Mouse (Mus musculus): ENCODE data around the gene Gm10135. TPM values are rescaled to one million over a fixed set of nuclear protein-coding genes. Genes with fewer than 3 reads are reported as not detected.
"Not testable (repeated sequence)": the region's sequence is repeated elsewhere in the genome, so short reads cannot be mapped to it uniquely, and the experiment has no call there.

The Gm10135 gene
- polyA plus RNA-seq, 1 experiment from 2014 or later = not detected

DNA sequence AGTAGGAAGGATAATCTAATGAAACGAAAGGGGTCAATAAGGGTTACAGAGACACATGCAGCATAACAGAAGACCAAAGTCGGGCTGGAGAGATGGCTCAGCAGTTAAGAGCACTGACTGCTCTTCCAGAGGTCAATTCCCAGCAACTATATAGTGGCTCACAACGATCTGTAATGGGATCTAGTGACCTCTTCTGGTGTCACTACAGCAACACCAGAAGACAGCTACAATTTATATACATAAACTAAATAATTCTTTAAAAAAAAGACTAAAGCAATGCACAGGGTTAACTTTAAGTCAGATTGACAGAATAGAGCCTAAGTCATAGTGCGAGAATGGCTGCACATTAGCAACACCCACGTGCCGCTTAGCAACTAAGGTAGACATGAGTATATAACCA, 14.4 kb downstream of the Gm10135 start:
- no peak overlapping the region for H3K27ac ChIP-seq
- WGBS = 84% methylated on average over 6 of the region's 6 CpGs

DNA sequence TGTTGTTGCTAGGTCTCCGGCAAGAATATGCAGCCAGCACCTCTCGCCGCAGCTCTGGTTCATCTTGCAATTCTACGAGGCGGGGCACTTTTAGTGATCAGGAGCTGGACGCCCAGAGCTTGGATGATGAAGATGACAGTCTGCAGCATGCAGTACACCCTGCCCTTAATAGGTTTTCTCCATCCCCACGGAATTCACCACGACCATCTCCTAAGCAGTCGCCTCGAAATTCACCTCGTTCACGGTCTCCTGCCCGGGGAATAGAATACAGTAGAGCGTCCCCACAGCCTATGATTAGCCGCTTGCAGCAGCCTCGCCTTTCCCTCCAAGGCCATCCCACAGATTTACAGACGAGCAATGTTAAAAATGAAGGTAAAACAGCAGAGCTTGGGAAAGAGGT, 17.2 kb downstream of the Gm10135 start:
- peaks cover 26% of the 10 kb centered on the region for H3K36me3 ChIP-seq
- no peak overlapping the region for H3K9ac ChIP-seq (replicated peaks)
- no peak overlapping the region for H3K4me3 ChIP-seq (replicated peaks)
- no peak overlapping the region for H3K4me2 ChIP-seq
- peaks cover 5% of the 10 kb centered on the region; the same call in 1 of the 2 replicates for H3K4me1 ChIP-seq (replicated peaks)
- H3K9me3 ChIP-seq = no peaks in the 10 kb centered on the region
- 90% methylated on average over 17 of the region's 17 CpGs for WGBS
- no peak overlapping the region for H3K27ac ChIP-seq
- H3K27me3 ChIP-seq = no peaks in the 10 kb centered on the region
- no peak for ATAC-seq (ENCODE audit: insufficient number of reproducible peaks, insufficient read depth, low FRiP score, low TSS enrichment, low read depth)

More for the DNA sequence above, 14.4 kb downstream of the Gm10135 start:
- Histone ChIP-seq H3K9me3 (no peaks in the 10 kb centered on the region), H3K27me3 (no peaks in the 10 kb centered on the region), H3K4me3 (replicated peaks) (no peak overlapping the region), H3K4me1 (replicated peaks) (no peaks in the 10 kb centered on the region), H3K36me3 (peaks cover 37% of the 10 kb centered on the region), H3K4me2 (no peak overlapping the region), H3K9ac (replicated peaks) (no peak overlapping the region)
- ATAC-seq (ENCODE audit: insufficient number of reproducible peaks, insufficient read depth, low FRiP score, low TSS enrichment, low read depth) = no peak

DNA sequence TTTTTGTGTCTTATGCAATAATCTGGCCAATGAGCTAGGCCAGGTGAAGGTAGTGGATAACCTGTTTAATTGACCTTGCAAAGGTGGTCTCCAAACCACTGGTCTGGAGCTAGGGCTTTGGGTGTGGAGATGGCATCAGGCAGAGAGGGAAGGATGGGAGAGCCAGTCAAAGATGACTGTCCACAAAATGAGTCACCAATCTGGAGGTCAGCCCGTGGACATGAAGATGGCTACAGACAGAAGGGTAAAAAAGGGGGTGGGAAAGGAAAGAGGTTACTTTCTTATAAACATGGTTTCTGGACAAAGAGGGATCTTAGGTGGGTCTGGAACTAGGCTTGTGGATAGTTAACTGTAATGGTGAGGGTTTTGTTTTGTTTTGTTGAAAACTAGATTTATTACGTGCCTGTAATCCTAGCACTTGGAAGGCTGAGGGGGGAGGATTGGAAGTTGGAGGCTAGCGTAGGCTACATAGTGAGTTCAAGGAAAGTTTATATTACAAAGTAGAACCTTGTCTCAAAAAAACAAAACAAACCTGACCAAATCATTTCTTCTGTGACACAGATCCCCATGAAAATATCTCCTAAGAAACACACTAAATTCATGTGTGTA, 20.4 kb downstream of the Gm10135 start:
- Histone ChIP-seq H3K27me3 (no peaks in the 10 kb centered on the region), H3K4me2 (no peak overlapping the region), H3K4me1 (replicated peaks) (peaks cover 5% of the 10 kb centered on the region; the same call in 1 of the 2 replicates), H3K9ac (replicated peaks) (no peak overlapping the region), H3K27ac (no peak overlapping the region), H3K36me3 (peaks cover 19% of the 10 kb centered on the region; the same call in 1 of the 2 replicates), H3K9me3 (no peaks in the 10 kb centered on the region), H3K4me3 (replicated peaks) (no peak overlapping the region)
- ATAC-seq (ENCODE audit: insufficient number of reproducible peaks, insufficient read depth, low FRiP score, low TSS enrichment, low read depth) = no peak
- 60% methylated on average over 3 of the region's 3 CpGs for WGBS

DNA sequence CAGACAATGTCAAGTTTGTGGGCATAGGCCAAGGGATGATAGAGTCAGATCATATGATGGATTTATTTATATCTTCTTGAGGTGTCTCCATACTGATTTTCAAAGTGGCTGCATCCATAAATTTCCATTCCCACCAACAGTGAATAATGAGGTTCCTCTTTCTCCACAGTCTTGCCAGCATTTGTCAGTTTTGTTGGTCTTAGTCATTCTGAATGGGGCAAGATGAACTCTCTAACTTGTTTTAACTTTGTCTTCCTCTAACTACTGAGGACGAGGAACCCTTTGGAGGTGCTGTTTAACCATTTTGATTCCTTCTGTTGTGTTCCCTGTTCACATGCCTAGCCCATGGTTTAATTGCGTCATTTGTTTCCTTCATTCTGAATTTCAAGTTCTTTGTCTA, 24.2 kb downstream of the Gm10135 start:
- Histone ChIP-seq H3K9me3 (no peaks in the 10 kb centered on the region), H3K9ac (replicated peaks) (no peak overlapping the region), H3K4me1 (replicated peaks) (peaks cover 5% of the 10 kb centered on the region; the same call in 1 of the 2 replicates), H3K27ac (no peak overlapping the region), H3K4me3 (replicated peaks) (no peak overlapping the region), H3K4me2 (no peak overlapping the region), H3K36me3 (peaks cover 14% of the 10 kb centered on the region; the same call in 1 of the 2 replicates), H3K27me3 (no peaks in the 10 kb centered on the region)
- 89% methylated on average over 2 of the region's 2 CpGs for WGBS
- ATAC-seq (ENCODE audit: insufficient number of reproducible peaks, insufficient read depth, low FRiP score, low TSS enrichment, low read depth) = no peak

DNA sequence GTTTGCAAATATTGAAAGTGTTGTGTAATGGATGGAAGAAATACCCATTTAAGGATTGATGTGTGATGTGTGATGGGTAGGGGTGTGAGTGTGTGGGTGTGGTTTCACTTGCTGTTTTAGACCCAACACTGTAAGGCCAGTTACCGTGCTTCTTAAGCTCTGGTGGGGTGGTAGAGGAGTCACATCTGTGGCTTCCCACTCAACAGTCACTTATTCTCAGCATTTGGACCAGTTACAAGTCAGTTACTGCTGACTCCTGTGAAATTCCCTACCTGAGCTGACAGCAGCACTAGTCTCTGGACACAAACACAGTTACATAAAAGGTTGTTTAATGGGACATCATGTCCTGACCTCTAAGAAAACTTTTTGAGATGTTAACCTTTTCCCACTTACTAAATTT, 26.4 kb downstream of the Gm10135 start:
- Histone ChIP-seq H3K9ac (replicated peaks) (no peak overlapping the region), H3K27ac (no peak overlapping the region), H3K9me3 (no peaks in the 10 kb centered on the region), H3K4me1 (replicated peaks) (no peaks in the 10 kb centered on the region), H3K4me3 (replicated peaks) (no peak overlapping the region), H3K36me3 (peaks cover 14% of the 10 kb centered on the region; the same call in 1 of the 2 replicates), H3K4me2 (no peak overlapping the region), H3K27me3 (no peaks in the 10 kb centered on the region)
- no peak for ATAC-seq (ENCODE audit: insufficient number of reproducible peaks, insufficient read depth, low FRiP score, low TSS enrichment, low read depth)
- 85% methylated on average over 1 of the region's 1 CpGs for WGBS

DNA sequence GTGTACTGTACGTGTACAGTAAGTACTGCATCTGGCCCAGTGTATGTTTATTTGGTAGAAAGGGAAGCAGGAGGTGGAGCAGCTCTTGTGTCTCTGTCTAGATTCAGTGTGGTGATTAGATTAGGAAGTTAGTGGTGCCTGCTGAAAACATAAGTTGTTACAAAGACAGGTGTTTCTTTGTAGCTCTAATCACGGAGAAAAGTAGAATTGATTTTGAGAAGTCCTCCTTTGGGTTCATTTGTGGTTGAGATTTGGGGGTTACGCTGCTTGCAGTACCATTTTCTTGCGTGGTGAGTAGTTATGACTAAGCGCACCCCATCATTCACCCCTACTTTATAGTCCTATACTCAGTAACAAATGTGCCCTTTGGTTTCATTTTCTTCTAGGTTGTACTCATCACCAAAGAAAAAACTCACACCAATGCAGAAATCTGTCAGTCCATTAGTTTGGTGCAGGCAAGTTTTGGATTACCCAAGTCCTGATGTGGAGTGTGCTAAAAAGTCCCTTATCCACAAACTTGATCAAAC, 33.5 kb downstream of the Gm10135 start:
- peaks cover 14% of the 10 kb centered on the region for H3K36me3 ChIP-seq
- no peak overlapping the region for H3K4me2 ChIP-seq
- H3K27me3 ChIP-seq = no peaks in the 10 kb centered on the region
- no peak for ATAC-seq (ENCODE audit: insufficient number of reproducible peaks, insufficient read depth, low FRiP score, low TSS enrichment, low read depth)
- no peak overlapping the region for H3K9ac ChIP-seq (replicated peaks)
- WGBS = 90% methylated on average over 5 of the region's 5 CpGs
- H3K4me3 ChIP-seq (replicated peaks) = no peak overlapping the region
- no peaks in the 10 kb centered on the region for H3K4me1 ChIP-seq (replicated peaks)
- H3K9me3 ChIP-seq = no peaks in the 10 kb centered on the region
- H3K27ac ChIP-seq = no peak overlapping the region

DNA sequence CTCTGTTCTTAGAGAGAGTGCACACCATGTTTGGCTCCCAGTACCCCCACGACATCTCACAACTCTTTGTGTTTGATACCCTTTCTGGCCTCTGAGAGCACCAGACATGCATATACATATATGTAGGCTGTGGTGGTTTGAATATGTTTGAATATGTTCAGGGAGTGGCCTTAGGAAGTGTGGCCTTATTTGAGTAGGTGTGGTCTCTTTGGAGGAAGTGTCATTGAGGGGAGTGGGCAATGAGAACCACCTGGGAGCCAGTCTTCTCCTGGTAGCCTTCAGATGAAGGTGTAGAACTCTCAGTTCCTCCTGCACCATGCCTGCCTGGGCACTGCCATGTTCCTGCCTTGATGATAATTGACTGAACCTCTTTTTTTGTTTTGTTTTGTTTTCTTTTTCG, 35.2 kb downstream of the Gm10135 start:
- no peak overlapping the region for H3K9ac ChIP-seq (replicated peaks)

DNA sequence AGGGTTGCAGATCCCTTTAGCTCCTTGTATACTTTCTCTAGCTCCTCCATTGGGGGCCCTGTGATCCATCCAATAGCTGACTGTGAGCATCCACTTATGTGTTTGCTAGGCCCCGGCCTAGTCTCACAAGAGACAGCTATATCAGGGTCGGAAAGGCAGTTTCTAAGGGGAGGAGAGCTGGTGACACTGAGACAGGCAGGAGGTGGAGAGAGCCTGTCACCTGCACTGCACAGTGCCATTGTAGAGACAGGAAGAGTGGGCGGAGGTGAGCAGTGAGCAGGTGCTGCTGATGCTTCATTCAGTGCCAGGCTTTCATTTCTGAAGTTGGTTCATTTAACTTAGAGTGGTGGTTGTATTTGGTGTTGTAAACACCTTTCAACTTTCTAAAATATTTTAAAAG, 36.1 kb downstream of the Gm10135 start:
- WGBS = 96% methylated on average over 3 of the region's 3 CpGs
- H3K36me3 ChIP-seq = peaks cover 18% of the 10 kb centered on the region
- H3K9ac ChIP-seq (replicated peaks); H3K27me3 ChIP-seq; H3K27ac ChIP-seq; ATAC-seq (ENCODE audit: insufficient number of reproducible peaks, insufficient read depth, low FRiP score, low TSS enrichment, low read depth); H3K4me1 ChIP-seq (replicated peaks); H3K4me2 ChIP-seq; H3K9me3 ChIP-seq; H3K4me3 ChIP-seq (replicated peaks): not testable (repeated sequence)

More for the DNA sequence above, 35.2 kb downstream of the Gm10135 start:
- Histone ChIP-seq H3K36me3 (peaks cover 14% of the 10 kb centered on the region), H3K27ac (no peak overlapping the region), H3K9me3 (no peaks in the 10 kb centered on the region), H3K27me3 (no peaks in the 10 kb centered on the region), H3K4me2 (no peak overlapping the region), H3K4me1 (replicated peaks) (no peaks in the 10 kb centered on the region), H3K4me3 (replicated peaks) (no peak overlapping the region)
- 94% methylated on average over 2 of the region's 2 CpGs for WGBS
- no peak for ATAC-seq (ENCODE audit: insufficient number of reproducible peaks, insufficient read depth, low FRiP score, low TSS enrichment, low read depth)

DNA sequence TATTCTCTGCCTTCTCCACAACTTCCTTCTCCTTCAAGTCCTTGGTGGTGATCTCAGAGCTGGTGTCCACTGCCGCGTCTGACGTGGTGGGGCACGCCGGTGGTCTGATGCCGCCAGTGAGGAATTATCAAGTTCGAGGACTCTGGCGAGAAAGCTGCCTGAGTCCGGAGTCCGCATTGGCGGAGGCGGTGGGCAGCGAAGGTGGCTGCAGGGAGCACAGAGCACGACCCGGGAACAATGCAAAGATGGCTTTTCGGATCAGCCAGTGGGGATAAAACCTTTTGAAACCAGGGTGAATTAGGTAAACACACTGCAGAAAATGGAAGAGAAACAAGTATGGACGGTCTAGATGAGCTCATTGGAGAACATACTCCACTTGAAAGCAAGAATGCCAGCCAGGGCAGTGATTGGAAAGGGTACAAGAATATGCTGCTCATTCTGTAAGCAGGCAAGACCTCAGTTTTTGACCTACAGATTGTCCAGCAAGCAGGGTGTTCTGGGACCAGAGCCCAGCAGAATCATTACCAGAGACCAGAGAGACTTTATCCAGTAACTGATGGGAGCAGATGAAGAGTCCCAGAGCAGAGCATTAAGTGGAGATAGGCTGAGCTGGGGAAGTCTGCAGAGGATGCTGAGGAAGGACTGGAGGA, 41.4 kb downstream of the Gm10135 start:
- no peak overlapping the region for H3K9ac ChIP-seq (replicated peaks)
- no peaks in the 10 kb centered on the region for H3K4me1 ChIP-seq (replicated peaks)
- H3K4me2 ChIP-seq = no peak overlapping the region
- no peak for ATAC-seq (ENCODE audit: insufficient number of reproducible peaks, insufficient read depth, low FRiP score, low TSS enrichment, low read depth)
- H3K9me3 ChIP-seq = no peaks in the 10 kb centered on the region
- H3K27ac ChIP-seq = no peak overlapping the region
- 94% methylated on average over 17 of the region's 17 CpGs for whole genome bisulfite sequencing
- H3K36me3 ChIP-seq = peaks cover 6% of the 10 kb centered on the region
- no peaks in the 10 kb centered on the region for H3K27me3 ChIP-seq
- no peak overlapping the region for H3K4me3 ChIP-seq (replicated peaks)

DNA sequence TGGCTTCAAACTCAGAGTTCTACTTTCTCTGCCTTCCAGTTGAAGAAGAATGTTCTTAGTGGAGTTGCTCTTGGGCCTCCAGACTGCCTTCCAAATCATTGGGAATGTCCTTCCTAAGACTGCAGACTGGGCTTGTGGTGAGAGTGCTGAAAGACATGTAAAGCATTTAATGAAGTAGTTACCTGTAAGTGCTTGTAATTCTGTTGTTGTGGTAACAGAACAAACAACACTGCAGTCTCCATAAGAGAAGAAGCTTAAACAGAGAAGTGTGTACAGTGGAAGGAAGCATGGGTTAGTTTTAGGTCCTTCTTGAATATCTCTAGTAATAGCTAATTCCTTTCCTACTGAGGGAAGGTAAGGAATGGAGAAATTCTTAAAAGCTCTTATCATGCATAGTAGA, 47.4 kb downstream of the Gm10135 start:
- no peak overlapping the region for H3K4me3 ChIP-seq (replicated peaks)
- H3K4me1 ChIP-seq (replicated peaks) = no peaks in the 10 kb centered on the region
- no peak for ATAC-seq (ENCODE audit: insufficient number of reproducible peaks, insufficient read depth, low FRiP score, low TSS enrichment, low read depth)

DNA sequence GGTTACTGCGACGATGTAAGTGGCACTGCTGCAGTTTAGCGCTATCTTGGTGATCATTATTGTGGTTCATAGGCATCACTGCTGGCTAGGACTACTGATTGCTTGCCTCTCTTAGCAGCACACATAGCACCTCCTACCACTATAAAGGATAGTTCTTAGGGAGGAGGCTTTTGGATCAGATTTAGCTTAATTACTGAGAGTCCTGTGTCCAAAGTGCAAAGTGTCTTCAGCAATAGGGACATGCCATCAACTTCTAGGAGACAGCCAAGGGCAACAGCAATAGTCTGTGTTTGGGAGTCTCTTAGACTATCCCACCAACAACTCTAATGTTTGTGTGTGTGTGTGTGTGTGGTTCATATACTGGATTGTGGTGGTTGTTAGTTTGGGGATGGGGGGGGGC, 51.7 kb downstream of the Gm10135 start:
- Histone ChIP-seq H3K27me3 (no peaks in the 10 kb centered on the region), H3K4me1 (replicated peaks) (no peaks in the 10 kb centered on the region), H3K36me3 (no peaks in the 10 kb centered on the region), H3K27ac (no peak overlapping the region), H3K9me3 (no peaks in the 10 kb centered on the region), H3K4me3 (replicated peaks) (no peak overlapping the region), H3K9ac (replicated peaks) (no peak overlapping the region), H3K4me2 (no peak overlapping the region)
- ATAC-seq (ENCODE audit: insufficient number of reproducible peaks, insufficient read depth, low FRiP score, low TSS enrichment, low read depth) = no peak
- 96% methylated on average over 3 of the region's 3 CpGs for WGBS

More for the DNA sequence above, 47.4 kb downstream of the Gm10135 start:
- Histone ChIP-seq H3K9me3 (no peaks in the 10 kb centered on the region), H3K27me3 (no peaks in the 10 kb centered on the region), H3K36me3 (no peaks in the 10 kb centered on the region), H3K27ac (no peak overlapping the region), H3K9ac (replicated peaks) (no peak overlapping the region), H3K4me2 (no peak overlapping the region)
